Mouse (Mus musculus): ENCODE results near the gene Zfr. TPM values are rescaled to one million over a fixed set of nuclear protein-coding genes. Genes with fewer than 3 reads are reported as not detected.
"Not testable (repeated sequence)": the region's sequence is repeated elsewhere in the genome, so short reads cannot be mapped to it uniquely, and the experiment has no call there.

Gene Zfr
- polyA plus RNA-seq, 1 experiment from 2014 or later: 136 TPM

DNA sequence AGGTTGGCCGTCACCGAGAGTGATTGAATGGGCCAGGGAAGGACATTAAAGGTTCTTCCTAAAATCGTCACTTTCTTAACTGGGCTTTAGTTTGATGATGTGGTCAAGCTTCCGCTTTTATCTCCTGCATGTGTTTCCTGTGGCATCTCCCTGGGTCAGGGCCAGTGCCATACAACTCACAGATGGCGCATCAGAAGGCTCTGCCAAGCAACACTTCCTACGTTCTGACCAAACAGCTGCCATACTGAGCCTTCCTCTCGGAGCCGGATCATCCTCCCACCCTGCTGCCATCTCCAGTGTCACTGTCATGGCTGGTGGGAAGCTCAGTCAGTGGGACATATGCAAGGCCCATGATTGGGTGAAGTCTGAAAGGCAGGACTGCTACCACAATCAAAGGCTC is 93.9 kb downstream of the Zfr start:
- H3K27ac ChIP-seq: no peak overlapping the region
- H3K4me2 ChIP-seq (replicated peaks): no peak overlapping the region
- H3K36me3 ChIP-seq: no peaks in the 10 kb centered on the region
- no peaks in the 10 kb centered on the region for H3K9me3 ChIP-seq
- ATAC-seq (ENCODE audit: low FRiP score, low read depth): no peak
- peaks cover 30% of the 10 kb centered on the region for H3K4me1 ChIP-seq
- no peak overlapping the region for H3K9ac ChIP-seq
- H3K4me3 ChIP-seq: no peak overlapping the region
- WGBS: 87% methylated on average over 8 of the region's 8 CpGs
- no peaks in the 10 kb centered on the region for H3K27me3 ChIP-seq

DNA sequence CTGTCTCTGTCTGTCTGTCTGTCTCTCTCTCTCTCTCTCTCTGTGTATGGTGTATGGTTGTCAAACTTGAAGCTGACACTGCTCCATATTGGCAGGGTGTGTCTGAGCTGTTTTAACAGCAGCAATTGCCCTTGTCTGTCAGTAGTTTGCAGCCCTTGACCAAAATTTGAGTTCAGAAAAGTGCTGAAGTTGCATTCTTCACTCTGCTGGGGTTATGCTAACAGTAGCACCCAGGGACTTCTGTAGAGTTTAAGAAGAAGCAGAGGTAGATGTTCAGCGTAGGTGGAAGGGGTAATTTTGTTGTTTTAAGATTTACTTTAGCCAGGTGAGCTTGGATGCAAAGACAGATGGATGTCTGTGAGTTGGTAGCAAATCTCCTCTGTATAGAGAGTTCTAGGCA is 94.6 kb downstream of the Zfr start:
- Histone ChIP-seq H3K4me3 (no peak overlapping the region), H3K27me3 (no peaks in the 10 kb centered on the region), H3K36me3 (no peaks in the 10 kb centered on the region), H3K9ac (no peak overlapping the region), H3K4me2 (replicated peaks) (no peak overlapping the region), H3K27ac (no peak overlapping the region), H3K9me3 (no peaks in the 10 kb centered on the region), H3K4me1 (peaks cover 23% of the 10 kb centered on the region)
- 67% methylated on average over 1 of the region's 1 CpGs for WGBS
- no peak for ATAC-seq (ENCODE audit: low FRiP score, low read depth)

DNA sequence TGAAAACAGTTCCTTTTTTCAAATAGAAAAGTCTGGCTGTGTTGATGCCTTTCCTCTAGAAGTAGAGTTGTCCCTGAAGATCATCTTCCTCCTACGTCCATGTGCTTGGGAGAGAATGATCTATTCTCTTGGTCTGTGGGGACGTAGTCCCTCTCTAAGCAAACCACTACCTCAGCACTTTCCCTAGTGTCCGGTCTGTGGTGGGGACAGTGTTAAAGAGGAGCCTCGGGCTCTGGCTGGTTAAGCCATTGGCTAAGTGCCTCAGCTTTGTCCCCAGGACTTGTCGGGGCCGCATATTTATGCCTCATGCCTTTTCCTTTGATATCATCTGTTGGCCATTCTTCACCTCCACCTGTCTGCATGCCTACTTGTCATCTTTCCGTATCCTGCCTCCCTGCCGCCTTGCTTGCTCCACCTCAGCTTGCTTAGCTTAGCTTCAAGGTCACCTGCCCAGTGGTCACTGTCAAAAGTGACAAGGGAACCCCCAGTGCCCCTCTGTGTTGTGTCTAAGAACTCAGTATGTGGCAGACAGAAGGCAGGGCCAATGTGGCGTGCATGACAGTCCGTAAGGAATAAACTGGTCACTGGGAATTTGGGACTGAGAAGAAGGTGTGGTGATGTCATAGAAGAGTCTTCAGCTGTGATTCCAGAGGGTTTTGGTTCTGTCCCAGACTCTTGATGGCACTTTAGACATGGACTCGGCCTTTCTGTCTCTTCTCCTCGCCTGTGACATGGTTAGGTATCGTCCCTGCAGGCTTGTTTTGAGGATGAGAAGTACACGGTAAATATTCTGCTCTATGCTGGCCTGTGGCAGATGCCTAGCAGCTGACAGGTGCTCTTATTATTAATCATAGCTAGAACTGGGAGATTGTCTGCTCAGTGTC is 97.1 kb downstream of the Zfr start:
- Histone ChIP-seq H3K36me3 (no peaks in the 10 kb centered on the region), H3K9me3 (no peaks in the 10 kb centered on the region), H3K4me2 (replicated peaks) (no peak overlapping the region), H3K4me3 (no peak overlapping the region), H3K27me3 (no peaks in the 10 kb centered on the region), H3K27ac (no peak overlapping the region), H3K9ac (no peak overlapping the region), H3K4me1 (peaks cover 14% of the 10 kb centered on the region)
- WGBS: 82% methylated on average over 14 of the region's 14 CpGs
- ATAC-seq (ENCODE audit: low FRiP score, low read depth): no peak

DNA sequence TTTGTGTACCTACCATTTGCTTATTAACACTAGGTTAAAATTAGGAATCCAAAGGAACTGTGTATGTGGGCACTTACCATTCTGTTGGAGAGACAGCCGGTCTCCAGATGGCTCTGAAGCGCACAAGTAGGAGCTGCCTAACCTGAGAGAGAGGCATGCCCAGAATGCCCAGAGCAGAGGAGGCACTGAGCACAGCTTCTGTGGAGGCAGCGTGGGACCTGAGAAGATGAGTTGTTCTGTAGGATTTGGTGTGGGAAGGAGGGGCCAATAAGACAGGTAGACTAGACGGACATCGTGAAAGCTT is 97.7 kb downstream of the Zfr start:
- Histone ChIP-seq H3K4me1 (peaks cover 14% of the 10 kb centered on the region), H3K9ac (no peak overlapping the region), H3K4me3 (no peak overlapping the region), H3K36me3 (no peaks in the 10 kb centered on the region), H3K9me3 (no peaks in the 10 kb centered on the region), H3K27ac (no peak overlapping the region), H3K27me3 (no peaks in the 10 kb centered on the region), H3K4me2 (replicated peaks) (no peak overlapping the region)
- no peak for ATAC-seq (ENCODE audit: low FRiP score, low read depth)
- 90% methylated on average over 5 of the region's 5 CpGs for WGBS

DNA sequence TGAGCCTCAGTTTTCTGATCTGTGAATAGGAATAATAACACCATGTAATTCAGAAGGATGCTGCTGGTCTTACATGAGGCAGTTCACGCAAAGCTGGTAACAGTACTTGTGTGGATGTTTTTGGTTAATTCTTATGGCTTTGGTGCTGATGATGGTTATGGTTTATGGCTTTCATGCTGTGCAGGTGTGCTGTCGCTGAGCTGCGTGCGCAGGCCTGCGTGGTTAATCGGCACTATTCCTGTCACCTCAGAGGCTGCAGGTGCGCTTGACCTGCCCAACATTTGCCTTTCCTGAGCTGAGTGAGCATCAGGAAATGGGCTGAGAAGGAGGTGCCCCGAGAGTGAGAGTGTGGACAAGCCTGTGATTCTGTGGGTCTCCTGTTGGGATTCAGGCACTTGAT is 98.5 kb downstream of the Zfr start:
- H3K9me3 ChIP-seq: no peaks in the 10 kb centered on the region
- WGBS: 79% methylated on average over 8 of the region's 8 CpGs

DNA sequence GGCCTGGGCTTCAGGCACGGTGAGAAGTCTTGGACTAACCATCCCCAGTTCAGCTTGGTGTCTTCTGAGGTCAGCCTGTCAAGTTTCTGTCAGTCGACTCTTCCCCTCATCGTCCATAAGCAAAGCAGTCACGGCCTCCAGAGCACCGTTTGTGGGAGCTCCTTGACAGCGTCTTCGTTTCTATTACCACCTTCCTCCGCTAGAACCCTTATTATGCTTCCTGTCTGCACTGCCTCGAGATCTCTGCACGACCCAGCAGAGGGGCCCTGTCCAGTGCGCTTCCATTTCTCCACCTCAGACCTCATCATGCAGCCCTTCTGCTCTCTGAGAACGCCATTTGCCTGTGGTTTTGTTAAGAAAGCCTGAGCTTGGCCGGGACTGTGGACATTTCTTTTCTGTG is 99.2 kb downstream of the Zfr start:
- Histone ChIP-seq H3K36me3 (no peaks in the 10 kb centered on the region), H3K9ac (no peak overlapping the region), H3K4me3 (no peak overlapping the region), H3K9me3 (no peaks in the 10 kb centered on the region), H3K27ac (no peak overlapping the region), H3K27me3 (no peaks in the 10 kb centered on the region), H3K4me1 (peaks cover 20% of the 10 kb centered on the region), H3K4me2 (replicated peaks) (no peak overlapping the region)
- WGBS: 77% methylated on average over 13 of the region's 13 CpGs
- no peak for ATAC-seq (ENCODE audit: low FRiP score, low read depth)

More for the DNA sequence above, 98.5 kb downstream of the Zfr start:
- Histone ChIP-seq H3K27ac (no peak overlapping the region), H3K4me2 (replicated peaks) (no peak overlapping the region), H3K9ac (no peak overlapping the region), H3K27me3 (no peaks in the 10 kb centered on the region), H3K4me3 (no peak overlapping the region), H3K4me1 (peaks cover 15% of the 10 kb centered on the region), H3K36me3 (no peaks in the 10 kb centered on the region)
- no peak for ATAC-seq (ENCODE audit: low FRiP score, low read depth)

DNA sequence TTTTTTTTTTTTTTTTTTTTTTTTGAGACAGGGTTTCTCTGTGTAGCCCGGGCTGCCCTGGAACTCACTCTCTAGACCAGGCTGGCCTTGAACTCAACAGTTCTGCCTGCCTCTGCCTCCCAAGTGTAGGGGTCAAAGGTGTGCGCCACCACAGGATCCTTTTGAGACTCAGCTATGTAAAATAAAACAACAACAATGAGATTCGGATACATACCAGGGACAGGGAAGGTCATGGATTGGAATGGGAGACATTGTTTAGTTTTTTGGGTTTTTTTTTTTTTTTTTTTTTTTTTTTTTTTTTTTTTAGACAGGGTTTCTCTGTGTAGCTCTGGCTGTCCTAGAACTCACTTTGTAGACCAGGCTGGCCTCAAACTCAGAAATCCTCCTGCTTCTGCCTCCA is 99.7 kb downstream of the Zfr start:
- not testable (repeated sequence) for H3K27ac ChIP-seq; ATAC-seq (ENCODE audit: low FRiP score, low read depth); H3K9ac ChIP-seq; H3K9me3 ChIP-seq; H3K4me2 ChIP-seq (replicated peaks); H3K27me3 ChIP-seq; H3K36me3 ChIP-seq; H3K4me3 ChIP-seq
- peaks cover 25% of the 10 kb centered on the region for H3K4me1 ChIP-seq
- whole genome bisulfite sequencing: 90% methylated on average over 3 of the region's 3 CpGs

DNA sequence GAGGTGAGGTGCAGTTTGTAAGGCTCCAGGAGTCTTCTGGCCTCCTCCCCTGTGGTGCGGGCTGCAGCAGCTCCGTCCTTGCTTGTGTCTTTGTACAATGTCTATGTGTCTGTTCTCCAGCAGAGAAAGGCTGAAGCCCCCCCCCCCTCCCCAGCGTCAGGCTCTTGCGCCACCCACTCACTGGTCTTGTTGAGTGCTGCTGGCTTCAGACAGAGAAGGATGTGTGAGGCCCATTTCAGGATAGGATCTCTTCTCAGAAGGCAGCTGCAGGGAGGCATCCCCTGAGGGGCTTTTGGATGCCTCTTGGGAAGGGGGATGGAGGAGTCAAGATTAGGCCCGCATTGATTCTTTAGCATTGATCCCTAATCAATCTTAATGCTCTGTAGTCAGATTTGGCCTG is 100.2 kb downstream of the Zfr start:
- Histone ChIP-seq H3K27me3 (no peaks in the 10 kb centered on the region), H3K9me3 (no peaks in the 10 kb centered on the region), H3K4me3 (no peak overlapping the region), H3K36me3 (no peaks in the 10 kb centered on the region), H3K4me2 (replicated peaks) (no peak overlapping the region), H3K27ac (no peak overlapping the region), H3K4me1 (peaks cover 30% of the 10 kb centered on the region), H3K9ac (no peak overlapping the region)
- ATAC-seq (ENCODE audit: low FRiP score, low read depth): no peak
- 64% methylated on average over 5 of the region's 5 CpGs for WGBS

DNA sequence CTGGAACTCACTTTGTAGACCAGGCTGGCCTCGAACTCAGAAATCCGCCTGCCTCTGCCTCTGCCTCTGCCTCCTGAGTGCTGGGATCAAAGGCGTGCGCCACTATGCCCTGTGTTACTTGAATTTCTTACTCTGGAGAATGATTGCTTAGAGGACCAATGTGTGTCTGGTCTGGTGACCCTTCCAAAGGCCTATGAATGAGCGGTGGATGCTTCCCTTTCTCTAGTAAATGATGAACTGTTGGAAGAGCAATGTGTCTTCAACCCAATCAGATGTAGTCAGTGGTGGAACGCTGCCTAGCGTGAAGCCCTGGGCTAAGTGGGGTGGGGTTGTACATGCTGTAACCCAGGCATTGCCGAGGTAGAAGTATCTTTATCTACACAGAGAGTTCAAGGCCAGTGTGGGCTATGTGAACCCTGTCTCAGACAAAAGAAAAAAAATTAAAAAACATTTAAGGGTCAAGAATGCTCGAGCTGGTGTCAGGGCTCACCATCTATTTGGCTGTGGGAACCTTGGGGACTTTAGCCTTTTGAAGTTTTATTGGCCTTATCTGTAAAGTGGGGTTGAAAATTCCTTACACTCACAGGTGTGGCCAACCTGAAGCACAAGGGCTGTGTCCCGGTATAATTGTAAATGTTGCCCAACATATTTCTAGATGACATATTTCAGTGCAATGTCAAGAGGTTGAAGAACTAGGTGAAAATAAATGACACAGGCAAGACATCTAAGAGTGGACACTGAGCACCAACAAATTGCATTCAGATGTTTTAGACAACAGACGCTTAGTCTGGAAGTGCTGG is 101.2 kb downstream of the Zfr start:
- peaks cover 31% of the 10 kb centered on the region for H3K4me1 ChIP-seq
- 81% methylated on average over 11 of the region's 11 CpGs for WGBS
- H3K4me2 ChIP-seq (replicated peaks): no peak overlapping the region
- no peak overlapping the region for H3K27ac ChIP-seq
- H3K27me3 ChIP-seq: no peaks in the 10 kb centered on the region
- H3K4me3 ChIP-seq: no peak overlapping the region
- no peak for ATAC-seq (ENCODE audit: low FRiP score, low read depth)
- H3K9ac ChIP-seq: no peak overlapping the region
- no peaks in the 10 kb centered on the region for H3K9me3 ChIP-seq
- no peaks in the 10 kb centered on the region for H3K36me3 ChIP-seq

DNA sequence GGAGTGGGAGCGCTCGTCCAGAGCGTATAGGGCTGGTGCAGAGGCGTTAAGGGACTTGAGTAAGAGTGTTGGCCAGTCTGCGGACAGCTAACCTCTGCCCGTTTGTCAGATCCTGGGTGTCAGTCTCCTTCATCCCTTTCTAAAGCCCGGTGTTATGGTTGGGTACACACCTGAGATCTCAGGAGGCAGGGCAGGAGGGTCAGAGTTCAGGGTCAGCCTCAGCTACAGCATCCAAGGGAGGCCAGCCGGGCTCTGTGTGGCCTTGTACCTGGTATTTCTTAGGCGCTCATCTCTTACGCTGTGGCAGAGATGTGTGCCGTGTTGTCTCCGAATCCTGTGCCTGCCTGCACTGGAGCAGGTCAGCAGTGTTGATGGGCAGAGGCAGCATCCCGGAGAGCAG is 103.5 kb downstream of the Zfr start:
- H3K27me3 ChIP-seq: no peaks in the 10 kb centered on the region
- H3K27ac ChIP-seq: no peak overlapping the region
- H3K4me3 ChIP-seq: no peak overlapping the region

DNA sequence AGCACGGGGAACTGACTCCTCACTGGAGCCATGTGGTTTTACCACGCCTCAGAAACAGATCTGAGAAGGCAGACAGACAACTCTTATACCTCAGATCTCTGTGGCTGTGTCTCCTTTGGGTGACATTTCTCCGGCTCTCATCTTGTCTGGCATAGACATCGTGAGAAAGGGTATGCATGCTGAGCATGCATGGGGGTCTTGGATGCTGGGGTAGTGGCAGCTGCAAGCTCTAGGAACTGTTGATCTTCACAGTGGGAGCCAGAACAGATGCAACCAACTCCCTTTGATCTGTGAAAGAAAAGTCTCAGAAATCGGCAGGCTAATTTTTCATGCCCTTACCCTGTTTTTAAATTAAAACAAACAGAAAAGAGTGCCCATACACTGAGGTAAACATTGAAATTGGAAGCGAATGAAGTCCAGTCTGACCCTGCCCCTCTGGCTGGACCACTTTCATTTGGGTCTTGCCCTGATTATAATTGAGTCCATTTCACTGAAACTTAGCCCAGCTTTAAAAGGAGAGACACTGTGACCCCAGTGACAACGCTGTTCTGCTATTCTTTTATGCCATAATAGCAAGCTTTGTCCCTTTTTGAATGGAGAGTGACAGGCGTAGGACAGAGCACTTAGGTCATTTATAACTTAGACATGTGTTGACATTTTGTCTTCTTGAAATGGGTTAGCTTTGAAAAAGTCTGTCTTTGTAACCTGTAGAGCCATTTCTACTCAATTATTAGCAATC is 105.1 kb downstream of the Zfr start:
- Histone ChIP-seq H3K9me3 (no peaks in the 10 kb centered on the region), H3K9ac (no peak overlapping the region), H3K4me2 (replicated peaks) (no peak overlapping the region), H3K27ac (no peak overlapping the region), H3K36me3 (no peaks in the 10 kb centered on the region), H3K4me1 (peaks cover 17% of the 10 kb centered on the region), H3K4me3 (no peak overlapping the region), H3K27me3 (no peaks in the 10 kb centered on the region)
- 40% methylated on average over 8 of the region's 8 CpGs for WGBS
- ATAC-seq (ENCODE audit: low FRiP score, low read depth): no peak; the same call in 1 of the 2 replicates

More for the DNA sequence above, 103.5 kb downstream of the Zfr start:
- H3K9me3 ChIP-seq: no peaks in the 10 kb centered on the region
- peaks cover 20% of the 10 kb centered on the region for H3K4me1 ChIP-seq
- H3K4me2 ChIP-seq (replicated peaks): no peak overlapping the region
- WGBS: 92% methylated on average over 13 of the region's 13 CpGs
- no peak for ATAC-seq (ENCODE audit: low FRiP score, low read depth)
- H3K9ac ChIP-seq: no peak overlapping the region
- H3K36me3 ChIP-seq: no peaks in the 10 kb centered on the region

DNA sequence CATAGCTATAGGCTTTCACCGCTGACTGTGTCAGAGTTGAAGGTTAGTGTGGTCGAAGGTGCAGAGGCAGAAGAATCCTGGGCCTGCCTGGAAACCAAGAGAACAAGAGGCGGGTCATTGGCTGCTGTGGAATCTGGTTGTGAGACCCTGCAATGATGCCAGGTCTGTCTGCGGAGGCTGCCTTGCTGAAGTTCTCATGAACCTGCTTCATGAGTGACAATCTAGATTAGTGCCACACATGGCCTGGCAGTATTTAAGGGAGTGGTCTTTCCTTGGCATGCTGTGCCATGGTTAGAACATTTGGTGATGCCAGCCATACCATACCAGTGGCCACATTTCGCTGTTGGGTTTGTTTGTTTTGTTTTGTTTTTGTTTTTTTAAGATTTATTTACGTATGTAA is 105.8 kb downstream of the Zfr start:
- no peak overlapping the region for H3K4me2 ChIP-seq (replicated peaks)
- no peaks in the 10 kb centered on the region for H3K36me3 ChIP-seq
- WGBS: 88% methylated on average over 6 of the region's 6 CpGs
- H3K27ac ChIP-seq: no peak overlapping the region
- no peak overlapping the region for H3K9ac ChIP-seq
- H3K4me1 ChIP-seq: peaks cover 17% of the 10 kb centered on the region
- H3K4me3 ChIP-seq: no peak overlapping the region
- ATAC-seq (ENCODE audit: low FRiP score, low read depth): no peak
- H3K9me3 ChIP-seq: no peaks in the 10 kb centered on the region
- no peaks in the 10 kb centered on the region for H3K27me3 ChIP-seq

Measured in limb, embryonic 13.5 days (tissue).